Mouse (Mus musculus): ENCODE measurements around the gene Btbd35f10.
"Not testable (repeated sequence)": the region's sequence is repeated elsewhere in the genome, so short reads cannot be mapped to it uniquely, and the experiment has no call there.

The Btbd35f10 gene

GRCm38 (mm10) chrX:3752785-3753184 is at the start of gene Btbd35f10:
Btbd35f10 (minus strand) TSS chrX:3752885.
- not testable (repeated sequence) for DNase-seq (ENCODE audit: low spot score)

All from ovary, adult 18-20 months (tissue).